Mouse (Mus musculus) kidney, adult 11 months (tissue): ENCODE data around the gene Ncoa1.
A peak's percentile ranks its signal among the peaks of the same experiment; 100 is the strongest.

Source experiments
- DNase-seq: peaks from one replicate; pipeline ENCODE4 v3.0.0; 2022

The Ncoa1 gene

DNA sequence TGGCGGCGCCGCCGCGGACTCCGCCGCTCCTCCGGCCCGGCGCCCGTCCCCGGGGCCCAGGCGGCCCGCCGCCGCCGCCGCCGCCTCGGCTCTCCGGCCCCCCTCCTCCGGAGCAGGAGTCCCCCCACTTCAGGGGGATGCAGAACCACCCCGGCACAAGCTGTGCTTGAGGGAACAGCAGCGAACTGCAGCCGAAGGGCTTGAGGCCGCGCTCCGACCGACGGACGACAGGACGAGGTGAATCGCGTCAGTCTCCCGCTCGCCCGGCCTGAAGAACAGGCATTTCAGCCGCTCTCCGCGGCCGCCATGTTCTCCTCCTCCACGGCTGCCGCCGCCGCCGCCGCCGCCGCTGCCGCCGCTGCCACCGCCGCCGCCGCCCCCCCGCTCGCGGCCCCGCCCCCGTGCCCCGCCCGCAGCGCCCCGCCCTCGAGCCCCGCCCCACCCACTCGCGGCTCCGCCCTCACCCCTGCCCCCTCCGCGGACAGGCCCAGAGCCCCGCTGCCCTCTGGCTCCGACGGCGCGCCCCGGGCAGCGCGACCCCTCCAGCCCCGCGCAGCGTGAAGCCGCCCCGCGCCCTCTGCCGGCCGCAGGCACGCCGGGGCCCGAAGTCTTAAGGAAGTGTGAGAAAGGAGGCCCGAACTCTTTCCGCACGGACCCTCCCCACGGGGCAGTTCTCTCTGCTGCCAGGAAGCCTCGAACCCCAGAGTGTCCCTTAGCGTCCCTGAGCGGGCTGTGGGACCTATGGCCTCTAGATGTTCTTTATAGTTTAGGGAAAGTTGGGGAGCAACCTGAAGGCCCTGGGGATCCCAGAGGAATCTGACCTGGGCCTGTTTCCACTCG lies at the start of gene Ncoa1:
Ncoa1 (minus strand) TSS at position 351 of the 840 bp plus-strand sequence.
- DNase-seq: peak; percentile 74

DNA sequence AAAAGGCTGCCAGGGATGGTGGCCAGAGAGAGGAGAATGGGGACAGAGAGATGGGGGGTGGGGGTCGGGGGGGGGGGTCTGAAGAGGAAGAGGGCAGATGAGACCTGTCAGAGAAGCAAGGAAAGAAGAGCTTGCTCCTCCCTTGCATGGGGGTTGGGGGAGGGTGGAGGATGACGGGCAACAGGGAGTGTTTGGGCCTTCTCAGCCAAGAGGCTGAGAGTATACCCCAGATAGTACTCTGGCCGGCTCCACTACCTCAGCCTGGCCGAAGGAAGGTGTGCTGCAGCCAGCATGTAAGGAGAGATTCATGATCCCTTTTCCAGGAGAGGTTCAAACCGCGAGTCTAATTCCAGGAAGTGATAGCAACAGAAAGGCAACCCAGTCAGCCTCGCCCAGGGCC lies 47.6 kb upstream of the Ncoa1 start:
- no peak for DNase-seq

DNA sequence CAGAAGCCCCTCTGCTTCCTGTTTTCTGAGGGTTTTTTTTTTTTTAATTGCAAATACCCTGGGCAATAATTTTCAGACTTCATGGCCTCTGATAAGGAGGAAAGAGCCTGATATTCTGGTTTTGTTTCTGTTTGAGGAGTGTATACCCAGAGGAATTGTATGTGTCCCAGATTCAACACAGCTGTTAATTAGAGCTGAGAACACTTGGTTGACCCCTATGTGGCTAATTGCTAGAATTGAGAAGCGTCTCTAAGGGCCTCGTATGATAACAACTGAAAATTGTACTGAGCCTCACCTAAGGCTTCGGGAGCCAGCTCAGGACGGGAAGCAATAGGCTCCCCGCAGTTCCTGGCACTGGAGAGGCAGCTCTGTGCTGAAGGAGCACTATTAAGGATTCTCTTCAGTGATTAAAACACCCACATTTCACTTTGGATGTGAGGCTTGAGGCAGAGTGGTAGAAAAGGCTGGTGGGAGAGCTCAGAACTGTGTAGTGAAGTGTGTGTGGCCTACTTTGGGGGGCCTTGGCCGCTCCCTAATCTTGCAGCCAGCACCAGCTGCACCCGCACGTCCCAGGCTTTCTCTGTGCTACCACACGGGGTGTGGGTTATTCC lies 46.8 kb upstream of the Ncoa1 start:
- DNase-seq: no peak

DNA sequence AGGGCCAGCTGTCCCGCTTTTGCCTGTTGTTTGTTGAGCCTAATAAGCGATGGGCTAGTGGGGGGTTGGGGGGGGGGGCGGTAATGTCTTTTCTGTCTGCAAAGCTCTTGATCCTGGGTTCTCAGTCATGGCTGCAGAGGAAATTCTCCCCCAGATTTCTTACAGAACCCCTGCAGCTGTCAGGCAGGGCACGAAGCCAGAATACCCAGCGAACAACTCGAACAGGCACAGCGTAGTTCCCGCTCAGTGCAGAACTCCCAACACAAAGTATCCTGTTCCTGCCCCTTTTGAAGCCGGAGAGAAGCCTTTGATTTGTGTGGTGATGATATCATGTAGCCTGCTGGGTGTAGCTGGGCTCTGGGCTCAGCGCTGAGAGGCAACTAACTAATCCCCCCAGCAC lies 46.2 kb upstream of the Ncoa1 start:
- no peak for DNase-seq

DNA sequence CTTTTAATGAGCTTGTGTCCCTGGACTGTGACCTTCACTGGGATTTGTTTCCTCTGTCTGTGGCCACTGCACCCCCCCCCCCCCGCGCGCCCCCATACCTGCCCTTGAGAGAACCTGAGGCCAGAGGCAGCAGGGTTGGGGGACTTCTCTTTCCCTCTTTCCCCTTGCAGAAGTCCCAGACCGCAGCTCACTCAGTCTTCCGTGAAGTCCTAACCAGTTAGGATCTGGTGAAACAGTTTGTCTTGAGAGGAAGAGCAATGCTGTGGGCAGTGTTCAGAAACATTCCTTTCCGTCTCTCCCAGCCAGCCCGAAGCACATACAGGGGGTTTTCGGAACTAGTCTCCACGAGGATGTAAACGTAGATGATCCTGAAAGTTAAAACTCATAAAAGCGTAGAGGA lies 42.0 kb upstream of the Ncoa1 start:
- no peak for DNase-seq

DNA sequence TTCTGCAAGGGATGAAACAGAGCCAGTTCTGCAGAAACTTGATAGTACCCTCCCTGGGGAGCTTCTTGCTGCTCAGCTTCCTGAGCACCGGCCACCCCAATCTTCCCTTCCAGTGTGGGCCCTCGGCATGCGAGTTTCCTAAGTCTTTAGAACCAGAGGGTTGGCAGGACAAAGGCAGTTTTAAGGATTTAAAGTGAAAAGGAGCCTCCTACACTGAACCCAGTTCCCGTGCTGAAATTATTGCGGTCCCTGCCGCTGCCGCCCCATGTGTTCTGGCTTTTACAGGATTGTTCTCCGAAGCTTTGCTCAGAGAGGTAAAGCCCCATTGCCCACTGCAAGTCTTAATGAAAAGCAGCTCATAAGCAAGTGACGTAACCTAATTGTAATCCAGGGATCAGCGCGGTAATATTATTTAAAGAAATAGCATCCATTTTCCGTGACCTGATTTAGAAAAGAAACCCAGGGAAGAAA lies 32.6 kb upstream of the Ncoa1 start:
- DNase-seq: no peak

DNA sequence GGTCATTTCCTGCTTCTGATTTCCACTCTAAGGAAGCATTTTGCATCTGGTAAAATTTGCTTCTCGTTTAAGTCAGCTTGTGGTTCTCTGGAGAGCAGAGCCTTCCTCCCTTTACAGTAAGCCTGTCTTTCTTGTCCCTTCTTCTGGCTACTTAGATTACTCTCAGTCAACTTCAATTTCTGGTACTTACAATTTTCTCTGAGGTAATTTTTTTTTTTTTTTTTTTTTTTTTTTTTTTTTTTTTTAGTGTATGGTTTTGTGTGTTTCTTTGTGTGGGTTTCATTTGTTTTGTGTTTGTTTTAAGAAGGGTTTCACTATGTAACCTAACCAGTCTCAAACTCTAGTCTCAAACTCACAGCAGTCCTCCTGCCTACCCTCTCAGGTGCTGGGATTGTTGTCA lies 31.2 kb upstream of the Ncoa1 start:
- no peak for DNase-seq

DNA sequence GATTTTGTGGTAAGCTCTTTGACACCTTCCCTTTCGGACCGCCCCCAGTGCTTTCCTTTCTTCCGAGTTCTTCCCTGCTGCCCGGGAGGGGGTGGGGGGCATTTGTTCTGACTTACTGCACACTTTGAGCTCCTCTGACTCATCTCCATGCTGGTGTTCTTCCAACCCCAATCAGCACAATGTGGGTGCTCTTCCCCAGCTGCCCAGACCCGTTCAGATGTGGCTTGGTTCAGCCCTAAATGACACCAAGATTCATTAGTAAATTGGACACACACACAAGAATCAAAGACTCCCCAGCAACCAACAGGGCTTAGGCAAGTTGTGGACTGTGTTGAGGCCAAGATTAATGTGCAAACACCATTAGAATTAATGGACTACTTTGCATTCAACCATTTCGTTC lies 30.5 kb upstream of the Ncoa1 start:
- DNase-seq: no peak

DNA sequence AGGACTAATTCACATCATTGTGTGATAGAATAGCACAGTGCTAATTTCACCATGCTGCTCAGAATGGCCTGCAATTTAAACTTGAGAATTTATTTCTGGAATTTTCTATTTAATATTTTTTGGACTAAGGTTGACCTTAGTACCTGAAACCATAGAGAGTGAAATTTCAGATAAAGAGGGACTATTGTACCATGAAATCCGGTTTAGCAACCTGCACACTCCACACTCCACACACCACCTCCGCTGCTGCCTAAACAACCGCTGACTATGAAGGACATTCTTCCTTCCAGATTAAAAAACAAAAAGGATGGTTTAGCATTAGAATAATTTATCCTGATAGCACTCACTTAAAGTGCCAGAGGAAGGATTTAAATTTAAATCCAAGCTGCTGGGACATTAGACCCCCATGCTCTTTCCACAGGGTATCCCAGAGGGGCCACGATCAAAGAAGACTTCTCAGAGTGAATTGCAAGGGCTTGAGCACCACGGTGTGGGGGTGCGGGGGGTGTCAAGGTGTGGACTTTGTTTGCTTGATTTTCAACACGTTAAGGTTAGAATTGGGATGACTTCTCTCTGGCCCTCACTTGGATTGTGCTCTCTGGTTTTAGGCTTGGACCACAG lies 29.9 kb upstream of the Ncoa1 start:
- no peak for DNase-seq

DNA sequence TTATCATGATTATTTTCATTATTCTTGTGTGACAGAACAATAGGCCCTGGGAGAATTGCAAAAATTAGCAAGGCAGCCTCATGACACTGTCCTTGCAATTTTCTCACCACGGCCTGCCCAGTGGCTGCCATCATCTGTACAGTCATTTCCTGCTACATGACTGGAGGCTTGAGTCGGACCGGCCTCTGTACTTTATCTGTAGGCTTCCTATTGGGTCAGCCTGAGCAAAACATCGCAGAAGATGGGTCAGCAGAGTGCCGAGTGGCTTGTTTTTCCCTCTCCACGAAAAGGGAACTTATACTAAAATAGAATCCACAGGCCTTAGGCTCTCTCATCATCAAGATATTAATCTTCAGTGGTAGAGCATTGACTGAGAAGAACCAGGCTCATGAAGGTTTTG lies 28.3 kb upstream of the Ncoa1 start:
- DNase-seq: no peak

DNA sequence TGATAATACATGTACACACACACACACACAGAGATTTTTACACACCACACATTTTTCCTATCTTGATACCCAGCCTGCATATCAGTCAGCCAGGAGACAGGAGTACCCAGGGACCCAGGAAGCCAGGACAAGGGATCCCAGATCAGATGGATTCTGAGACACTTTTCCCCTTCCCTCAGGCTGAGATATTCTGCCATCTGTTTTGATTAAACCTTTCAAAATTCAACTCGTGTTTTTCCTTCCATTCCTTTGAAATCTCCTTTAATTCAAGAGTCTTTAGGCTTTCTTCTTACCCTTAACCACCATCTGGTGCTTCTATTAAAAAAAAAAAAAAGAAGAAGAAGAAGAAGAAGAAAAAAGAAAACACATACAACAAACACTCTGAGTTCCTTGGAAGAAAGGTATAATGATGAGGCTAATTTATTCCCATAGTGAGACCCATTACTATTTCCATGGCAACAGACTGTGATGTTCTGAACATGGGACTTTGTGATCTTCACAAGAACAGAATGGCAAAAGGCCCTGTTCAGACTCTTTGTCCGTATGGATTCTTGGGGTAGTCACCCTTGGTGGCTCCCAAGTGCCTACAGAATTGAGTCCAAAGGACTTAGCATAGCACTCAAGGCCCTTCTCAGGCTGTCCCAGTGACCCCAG lies 26.8 kb upstream of the Ncoa1 start:
- DNase-seq: no peak

DNA sequence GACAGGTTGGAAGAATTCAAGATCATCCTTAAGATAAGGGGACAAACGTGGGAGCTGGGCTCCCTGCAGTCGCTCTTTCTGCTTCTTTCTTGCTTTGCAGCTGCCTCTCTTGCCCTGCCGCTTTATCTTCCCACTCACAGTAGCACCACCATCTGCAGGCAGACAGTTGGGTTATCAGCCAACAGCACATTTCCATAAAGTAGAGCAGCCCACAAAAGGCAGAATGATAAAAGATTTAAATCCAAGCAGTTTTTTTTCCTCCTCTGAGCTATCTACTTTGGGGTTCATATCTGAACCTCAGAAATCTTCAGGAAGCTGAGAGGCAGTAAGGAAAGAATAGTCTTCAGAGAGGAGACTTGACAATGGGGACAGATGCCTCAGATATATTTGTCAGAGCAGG lies 24.9 kb upstream of the Ncoa1 start:
- no peak for DNase-seq

DNA sequence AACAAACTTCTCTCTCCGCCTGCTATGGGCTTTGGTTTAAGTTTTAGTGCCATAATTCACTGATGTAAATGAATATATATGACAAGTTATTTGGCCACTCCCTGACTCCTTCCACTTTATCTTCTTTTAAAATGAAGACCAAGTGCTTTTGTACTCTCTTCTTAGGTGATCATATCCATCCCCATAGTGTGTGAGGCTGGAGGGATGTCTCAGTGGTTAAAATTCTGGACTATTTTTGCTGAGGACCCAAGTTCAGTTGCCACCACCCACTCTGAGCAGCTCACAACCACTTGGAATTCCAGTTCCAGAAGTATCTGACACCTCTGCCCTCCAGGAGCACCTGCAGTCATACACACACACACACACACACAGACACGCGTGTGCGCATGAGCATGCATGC lies 23.5 kb upstream of the Ncoa1 start:
- no peak for DNase-seq

DNA sequence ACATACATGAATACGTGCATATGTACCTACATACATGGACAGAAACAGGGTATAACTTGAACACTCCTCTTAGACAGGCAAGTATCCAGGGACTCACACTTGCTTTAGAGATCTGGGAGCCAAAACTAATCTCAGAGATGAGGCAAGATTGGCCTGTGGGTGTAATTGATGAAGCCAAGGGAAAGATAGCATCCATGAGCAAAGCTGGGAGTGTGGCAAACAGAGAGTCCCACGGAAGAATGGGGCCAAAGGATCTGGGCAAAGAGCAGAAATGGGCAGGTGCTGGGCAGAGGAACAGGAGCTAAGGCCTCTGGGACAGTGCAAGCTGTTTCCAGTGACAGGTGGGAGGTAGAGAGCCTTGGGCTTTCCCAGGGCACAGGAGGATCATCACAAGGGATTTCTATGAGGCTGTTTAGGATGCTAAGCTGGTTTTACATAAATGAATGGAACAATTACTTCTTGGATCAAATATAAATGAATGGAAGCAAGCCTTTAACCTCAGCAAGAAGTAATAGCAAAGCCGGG lies 22.7 kb upstream of the Ncoa1 start:
- no peak for DNase-seq

DNA sequence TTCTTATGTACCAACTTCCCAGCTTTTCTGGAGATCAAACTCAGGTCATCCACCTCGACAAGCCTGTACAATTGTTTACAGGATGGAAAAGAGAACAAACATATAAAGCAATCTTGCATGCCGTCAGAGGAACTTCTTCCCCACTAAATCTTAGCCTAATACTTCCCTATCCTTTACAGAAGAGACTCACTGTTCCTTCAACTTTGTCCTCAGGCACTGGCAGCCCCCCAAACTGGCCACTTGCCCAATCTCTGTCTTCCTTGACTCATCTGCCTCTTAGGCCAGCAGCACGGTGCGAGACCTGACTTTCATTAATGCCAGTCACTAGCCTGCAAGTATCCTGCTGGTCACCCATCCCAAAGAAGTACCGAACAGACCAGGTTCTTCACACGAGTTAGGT lies 11.4 kb upstream of the Ncoa1 start:
- peak; percentile 76 for DNase-seq

DNA sequence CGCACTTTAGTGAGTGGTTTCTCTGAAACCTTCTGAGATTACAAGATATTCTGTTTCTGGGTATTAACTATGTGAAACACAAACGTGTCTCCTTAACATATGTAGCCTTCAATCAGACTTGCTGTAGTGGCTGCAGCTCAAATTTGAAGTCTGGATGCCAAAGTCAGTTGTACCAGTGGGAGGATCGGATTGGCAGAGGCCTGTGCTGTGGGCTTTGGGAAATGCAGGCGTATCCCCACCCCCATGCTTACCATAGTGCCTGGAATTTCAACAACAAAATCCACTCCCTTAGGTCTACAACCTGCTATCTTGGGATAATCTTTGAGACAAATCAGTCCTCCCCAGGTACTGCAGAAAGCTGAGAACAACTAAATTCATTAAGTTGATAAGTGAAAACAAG lies 6.4 kb upstream of the Ncoa1 start:
- DNase-seq: no peak

DNA sequence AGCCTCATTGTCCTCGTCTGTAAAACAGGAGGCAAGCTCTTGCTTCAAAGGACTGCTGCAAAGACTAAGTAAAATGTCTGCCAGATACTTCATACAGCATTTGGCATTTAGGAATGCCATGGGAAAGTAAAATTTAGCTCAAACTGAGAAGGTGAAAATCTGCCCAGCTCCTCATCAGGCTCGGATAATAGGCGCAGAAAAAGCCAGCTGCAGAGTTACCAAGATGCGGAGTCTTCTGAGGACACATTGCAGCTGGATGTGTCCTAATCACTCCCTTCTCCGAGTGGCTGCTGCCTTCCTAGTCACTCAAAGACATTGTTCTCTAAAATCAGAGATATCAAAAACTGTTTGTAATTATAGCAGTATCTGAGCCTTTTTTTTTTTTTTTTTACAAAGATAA lies 4.7 kb upstream of the Ncoa1 start:
- no peak for DNase-seq

DNA sequence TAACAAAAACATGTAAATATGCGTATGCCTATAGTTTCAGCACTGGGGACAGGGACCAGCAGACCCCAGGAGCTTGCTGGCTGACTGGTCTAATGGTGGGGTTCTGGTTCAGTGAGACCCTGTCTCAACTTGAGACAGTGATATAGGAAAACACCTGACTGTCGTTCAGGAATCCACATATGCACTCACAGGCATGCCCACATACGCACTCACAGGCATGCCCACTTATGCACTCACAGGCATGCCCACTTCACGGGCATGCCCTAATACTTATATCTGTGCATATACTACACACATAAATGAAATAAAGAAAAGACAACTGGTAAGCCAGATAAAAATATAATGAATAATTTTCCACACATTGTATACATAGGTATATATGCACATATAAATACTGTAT lies 3.3 kb upstream of the Ncoa1 start:
- no peak for DNase-seq

DNA sequence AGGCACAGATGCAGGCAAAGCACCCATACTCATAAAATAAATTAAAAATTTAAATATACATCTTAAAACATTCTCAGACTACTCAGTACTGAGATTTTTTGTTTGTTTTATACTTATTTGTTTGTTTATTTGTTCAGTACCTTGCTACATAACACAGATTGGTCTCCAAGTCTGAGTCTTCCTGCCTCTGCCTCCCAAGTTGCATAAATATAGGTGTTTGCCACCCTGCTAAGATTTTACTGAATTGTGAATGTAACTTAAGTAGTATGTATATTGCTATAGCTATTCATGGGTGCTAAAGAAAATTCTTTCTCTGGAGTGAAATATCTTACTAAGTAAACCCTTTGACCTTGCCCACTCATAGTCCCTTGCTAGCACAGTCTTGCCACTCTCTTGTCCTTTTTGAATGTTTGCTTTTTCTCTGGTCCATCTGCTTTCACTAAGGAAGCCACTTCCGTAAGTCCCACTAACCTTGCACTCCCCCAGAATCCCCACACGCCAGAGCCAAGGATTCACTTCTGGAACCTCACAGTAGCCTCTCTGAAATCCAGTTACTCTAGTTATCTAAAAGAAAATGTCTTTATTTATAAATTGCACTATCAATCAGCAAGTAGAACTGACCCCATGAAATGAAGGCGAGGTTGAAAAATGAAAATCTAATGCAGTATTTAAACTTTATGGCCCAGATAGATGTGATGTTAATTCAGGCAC lies 2.3 kb upstream of the Ncoa1 start:
- DNase-seq: no peak

DNA sequence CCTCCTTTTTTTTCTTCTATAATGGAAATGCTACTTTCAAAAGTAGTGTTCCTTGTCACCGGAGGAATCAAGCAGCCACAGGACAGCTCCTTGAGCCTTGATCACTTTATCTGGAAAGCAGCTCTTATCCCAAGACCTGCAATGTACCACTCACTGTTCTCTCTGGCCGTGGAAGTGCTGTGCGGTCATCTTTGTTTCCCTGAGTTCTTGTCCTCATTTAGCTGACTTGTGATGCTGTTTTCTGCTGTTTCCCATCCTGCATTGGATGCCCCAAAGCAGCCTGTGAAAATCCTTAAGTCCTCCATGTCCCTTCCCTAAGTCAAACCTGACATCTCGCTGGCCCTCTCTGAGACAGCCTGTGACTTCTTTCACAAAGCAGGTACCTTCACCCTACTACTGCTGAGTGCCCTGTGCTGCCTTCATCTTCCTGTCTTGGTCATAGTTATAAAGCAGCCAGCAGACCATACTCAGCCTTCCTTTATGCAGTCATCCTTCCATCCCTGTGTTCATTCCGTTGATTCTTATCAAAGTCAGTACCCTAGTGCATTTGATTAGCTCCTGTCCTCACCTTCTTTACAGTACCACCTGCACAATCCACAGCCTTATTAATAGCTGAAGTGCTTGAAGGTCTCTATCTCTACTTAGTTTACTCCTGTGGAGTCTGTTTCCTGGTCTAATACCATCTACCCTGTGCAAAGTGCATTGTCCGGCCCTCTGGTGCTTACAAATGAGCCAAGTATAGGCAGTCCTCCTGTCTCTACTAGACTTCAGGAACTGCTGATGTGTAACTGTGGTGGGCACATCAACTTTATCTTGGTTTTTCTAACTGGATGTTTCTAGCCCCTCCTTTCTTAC lies 1.2 kb upstream of the Ncoa1 start:
- DNase-seq: no peak

DNA sequence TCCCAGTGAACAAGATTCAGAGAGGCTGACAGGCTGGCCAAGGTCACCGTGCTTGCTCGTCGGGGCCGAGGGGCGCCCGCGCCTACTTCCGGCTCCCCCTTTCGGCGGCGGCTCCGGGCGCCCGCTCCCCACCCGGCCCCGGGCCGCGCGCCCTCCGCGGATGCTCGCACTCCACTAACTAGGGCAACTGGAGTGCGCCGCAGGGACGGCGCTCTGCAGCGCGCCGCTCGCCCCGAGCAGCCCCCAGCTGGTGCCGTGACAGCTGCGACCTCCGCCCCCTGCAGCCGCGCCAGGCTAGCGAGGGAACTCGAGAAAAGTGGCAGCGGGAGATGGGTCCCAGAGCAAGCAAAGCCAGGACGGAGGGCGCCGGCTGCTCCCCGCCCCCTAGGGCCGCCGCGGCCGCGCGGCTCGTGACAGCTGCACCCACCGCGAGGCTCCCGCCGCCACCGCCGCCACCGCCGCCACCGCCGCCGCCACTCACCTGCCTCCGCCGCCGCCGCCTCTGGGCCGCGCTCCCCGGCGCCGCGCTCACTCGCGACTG lies 621 bp downstream of the Ncoa1 start:
- DNase-seq: peak; percentile 46
